Mouse (Mus musculus): ENCODE results near the gene Usp43.

DNA sequence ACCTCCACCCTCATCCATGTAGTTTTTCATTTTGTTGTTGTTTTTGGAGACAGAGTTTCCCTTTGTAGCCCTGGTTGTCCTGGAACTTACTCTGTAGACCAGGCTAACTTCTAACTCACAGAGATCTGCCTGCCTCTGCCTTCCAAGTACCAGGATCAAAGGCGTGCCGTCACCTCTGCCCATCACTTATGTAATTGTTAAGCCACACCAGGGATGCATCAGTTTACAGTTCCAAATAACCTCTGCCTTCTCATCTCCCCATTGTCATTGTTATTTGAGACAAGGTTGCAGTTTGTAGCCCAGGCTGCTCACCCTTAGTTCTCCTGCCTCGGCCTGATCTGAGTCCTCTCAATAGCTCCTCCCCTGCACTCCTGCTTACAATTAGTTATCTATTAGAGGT lies 10.2 kb upstream of the Usp43 start:
- TF ChIP-seq POLR2A (IDR thresholded peaks at IDR 0.05; ENCODE audit: insufficient read length, low read depth) = no peak
- no peak for TF ChIP-seq SRF (IDR thresholded peaks at IDR 0.05; ENCODE audit: control insufficient read depth, insufficient read length, low read depth)
- no peak for TF ChIP-seq MYOG (IDR thresholded peaks at IDR 0.05; ENCODE audit: control insufficient read depth in 1 of 3, insufficient read depth in 1 of 3, insufficient read length in 2 of 3, low read depth in 2 of 3)
- no peak for TF ChIP-seq E2F4 (IDR thresholded peaks at IDR 0.05; ENCODE audit: insufficient read depth)
- no peak for TF ChIP-seq POLR2AphosphoS2 (IDR thresholded peaks at IDR 0.05; ENCODE audit: insufficient read length, low read depth)
- TF ChIP-seq TCF12 (IDR thresholded peaks at IDR 0.05; ENCODE audit: insufficient read depth, poor library complexity, severe bottlenecking) = no peak
- TF ChIP-seq USF1 (IDR thresholded peaks at IDR 0.05; ENCODE audit: low read depth) = no peak
- TF ChIP-seq MAX (IDR thresholded peaks at IDR 0.05; ENCODE audit: low read depth) = no peak
- TF ChIP-seq MYOD1 (IDR thresholded peaks at IDR 0.05; ENCODE audit: control insufficient read depth in 1 of 3, insufficient read length in 2 of 3, low read depth in 2 of 3) = no peak
